Mouse (Mus musculus) heart, embryonic 14.5 days (tissue): Measurements from ENCODE around the gene Tubb1. TPM values are rescaled to one million over a fixed set of nuclear protein-coding genes. Genes with fewer than 3 reads are reported as not detected.

Source experiments
- ATAC-seq: fragments of 200-750 bp; cut with Nextera tagmentation; 2 replicates; pipeline ENCODE4 v1.8.0; 2017; ENCODE audit warnings: low read depth, moderate TSS enrichment; ENCODE audit not compliant: insufficient number of reproducible peaks, insufficient read depth, low FRiP score
- H3K27ac ChIP-seq, 2 experiments: fragments of 200-500 bp in 1 of 2; fragments of 300-500 bp in 1 of 2; sonication (generic) in 1 of 2; replicated peaks in 1 of 2; 2 replicates each; pipeline ENCODE4 v1.5.1; 2012 to 2014; ENCODE audit warnings: low read depth in 2 of 2, low read length in 2 of 2, control low read depth in 1 of 2, mild to moderate bottlenecking in 1 of 2, mixed read lengths in 1 of 2; ENCODE audit not compliant: control insufficient read depth in 1 of 2, insufficient read depth in 1 of 2
- H3K27me3 ChIP-seq: fragments of 300-500 bp; sonication (generic); 2 replicates; pipeline ENCODE4 v1.6.1; 2014; ENCODE audit warnings: mild to moderate bottlenecking, low read length, control low read depth; ENCODE audit not compliant: control insufficient read depth, insufficient read depth
- H3K36me3 ChIP-seq: fragments of 300-500 bp; sonication (generic); 2 replicates; pipeline ENCODE4 v1.6.1; 2014; ENCODE audit warnings: mild to moderate bottlenecking, control low read depth, low read length, mixed read lengths; ENCODE audit not compliant: control insufficient read depth, insufficient read depth
- H3K4me1 ChIP-seq, 2 experiments: fragments of 200-500 bp in 1 of 2; fragments of 300-500 bp in 1 of 2; sonication (generic) in 1 of 2; 2 replicates each; pipeline ENCODE4 v1.6.1; 2012 to 2014; ENCODE audit warnings: low read length in 2 of 2, control low read depth in 1 of 2, mixed read lengths in 1 of 2; ENCODE audit not compliant: control insufficient read depth in 2 of 2, insufficient read depth in 2 of 2
- H3K4me2 ChIP-seq: fragments of 300-500 bp; sonication (generic); 2 replicates; pipeline ENCODE4 v1.6.1; 2014; ENCODE audit warnings: mild to moderate bottlenecking, low read length
- H3K4me3 ChIP-seq, 2 experiments: fragments of 200-500 bp in 1 of 2; fragments of 300-500 bp in 1 of 2; sonication (generic) in 1 of 2; 2 replicates each; pipeline ENCODE4 v1.5.1; 2012 to 2014; ENCODE audit warnings: low read length in 2 of 2, mild to moderate bottlenecking in 2 of 2, control low read depth in 1 of 2, low read depth in 1 of 2, moderate library complexity in 1 of 2; ENCODE audit not compliant: control insufficient read depth in 1 of 2, insufficient read depth in 1 of 2
- H3K9ac ChIP-seq: fragments of 300-500 bp; sonication (generic); 2 replicates; pipeline ENCODE4 v1.6.1; 2014; ENCODE audit warnings: mild to moderate bottlenecking, low read length
- H3K9me3 ChIP-seq: fragments of 300-500 bp; sonication (generic); 2 replicates; pipeline ENCODE4 v1.6.1; 2016; ENCODE audit warnings: low read length, control low read depth; ENCODE audit not compliant: control insufficient read depth
- WGBS: fragments of 180-500 bp; shearing (Covaris S2); extraction: QIAGEN DNeasy Blood & Tissue Kit; methylation state at CpG from one replicate; pipeline ENCODE4 v1.1.7; 2014; 5-methylcytosine and 5-hydroxymethylcytosine counted together
- polyA plus RNA-seq: library from polyadenylated mRNA; unstranded; fragments of >200 nt; fragmentation: Nextera tagmentation; extraction: Ambion mirVana; gene quantifications from 2 replicates; pipeline ENCODE4 v1.2.1, GENCODE M21; 2014

The Tubb1 gene
- polyA plus RNA-seq, 1 experiment from 2014 or later, result 1.8 TPM

DNA sequence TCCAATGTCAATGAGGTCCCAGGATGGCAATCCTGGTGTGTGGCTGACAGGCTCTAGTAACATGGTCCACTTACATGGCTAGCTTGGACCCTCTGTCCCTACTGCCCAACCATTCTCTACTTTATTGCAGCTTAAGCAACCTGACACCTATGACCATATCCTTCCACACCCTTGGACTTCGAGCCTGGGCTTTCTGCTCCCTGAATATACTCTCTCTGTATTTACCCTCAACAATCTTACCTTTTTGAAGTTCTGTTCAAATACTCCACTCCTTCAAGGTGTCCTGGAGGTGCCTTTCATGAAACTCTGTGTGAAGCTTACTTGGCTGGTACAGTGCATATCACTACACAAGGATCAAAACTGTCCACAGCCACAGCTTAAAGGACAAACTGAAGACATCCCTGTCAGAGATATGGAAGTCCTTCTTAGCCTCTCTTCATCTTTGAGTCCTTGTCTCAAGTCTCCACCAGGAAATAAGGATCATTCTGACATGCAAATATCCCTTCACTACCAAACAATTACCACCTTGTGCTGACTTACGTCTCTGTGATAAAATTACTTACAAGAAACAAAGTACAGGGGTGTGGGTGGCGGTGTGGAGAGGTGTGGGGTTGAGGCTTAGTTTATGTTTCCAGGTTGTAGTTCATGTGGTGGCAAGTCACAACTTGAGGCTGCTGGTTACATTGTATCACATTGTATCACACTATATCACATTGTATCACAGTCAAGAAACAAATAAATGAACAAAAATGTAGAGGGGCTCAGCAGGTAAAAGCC lies 27.2 kb downstream of the Tubb1 start:
- Histone ChIP-seq H3K4me1 (peaks cover 0 to 3% of the 10 kb centered on the region in 2 experiments; a peak in 2 of 4 replicates), H3K4me3 (no peak overlapping the region), H3K4me2 (no peak overlapping the region), H3K27ac (no peak overlapping the region), H3K27me3 (no peaks in the 10 kb centered on the region), H3K36me3 (no peaks in the 10 kb centered on the region), H3K9ac (no peak overlapping the region), H3K9me3 (no peaks in the 10 kb centered on the region)
- no peak for ATAC-seq
- 72% methylated on average over 3 of the region's 3 CpGs for WGBS

DNA sequence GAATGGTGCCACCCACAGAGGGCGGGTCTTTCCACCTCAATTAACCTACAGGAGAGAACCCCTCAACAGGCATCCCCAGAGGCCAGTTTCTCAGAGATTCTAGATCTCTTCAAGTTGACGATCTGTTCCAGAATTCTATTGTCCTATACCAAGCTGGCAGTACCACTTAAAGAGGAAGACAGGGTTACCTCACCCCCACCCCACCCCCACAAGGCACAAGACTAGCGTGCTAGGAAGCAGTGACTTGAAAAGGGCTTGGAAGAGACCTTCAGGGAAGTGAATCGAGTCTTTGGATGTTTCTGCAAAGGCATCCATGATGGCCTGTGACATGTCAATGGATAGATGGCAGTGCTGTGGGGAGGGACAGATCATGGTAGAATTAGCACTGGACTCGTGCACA lies 28.3 kb downstream of the Tubb1 start:
- Histone ChIP-seq H3K9ac (no peak overlapping the region), H3K36me3 (no peaks in the 10 kb centered on the region), H3K27me3 (no peaks in the 10 kb centered on the region), H3K4me1 (no peaks in the 10 kb centered on the region), H3K9me3 (no peaks in the 10 kb centered on the region), H3K27ac (no peak overlapping the region), H3K4me3 (no peak overlapping the region), H3K4me2 (no peak overlapping the region)
- WGBS, result 67% methylated on average over 5 of the region's 5 CpGs
- no peak for ATAC-seq

DNA sequence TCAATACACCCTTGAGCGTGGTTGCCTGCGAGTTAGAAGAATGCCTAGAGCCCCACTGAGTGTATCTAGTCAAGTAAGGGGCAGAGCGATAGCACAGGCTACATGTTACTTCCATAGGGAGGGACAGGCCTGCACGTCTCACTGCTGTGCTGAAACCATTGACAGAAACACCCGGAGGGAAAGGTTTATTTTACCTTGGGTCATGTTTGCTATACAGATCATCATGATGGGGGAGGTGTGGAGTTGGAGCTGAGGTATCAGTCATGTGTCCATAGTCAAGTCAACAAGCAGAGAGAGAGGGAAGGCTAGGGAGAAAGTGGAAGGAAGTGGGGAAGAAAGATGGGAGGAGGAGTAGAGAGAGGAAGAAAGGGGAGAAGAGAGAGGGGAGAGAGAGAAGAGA lies 36.5 kb downstream of the Tubb1 start:
- H3K4me2 ChIP-seq, result no peak overlapping the region
- H3K9ac ChIP-seq, result no peak overlapping the region
- no peaks in the 10 kb centered on the region for H3K4me1 ChIP-seq
- no peak overlapping the region for H3K4me3 ChIP-seq
- H3K36me3 ChIP-seq, result no peaks in the 10 kb centered on the region
- WGBS, result 75% methylated on average over 5 of the region's 5 CpGs
- H3K27me3 ChIP-seq, result no peaks in the 10 kb centered on the region
- no peak overlapping the region for H3K27ac ChIP-seq
- H3K9me3 ChIP-seq, result no peaks in the 10 kb centered on the region
- ATAC-seq, result no peak

DNA sequence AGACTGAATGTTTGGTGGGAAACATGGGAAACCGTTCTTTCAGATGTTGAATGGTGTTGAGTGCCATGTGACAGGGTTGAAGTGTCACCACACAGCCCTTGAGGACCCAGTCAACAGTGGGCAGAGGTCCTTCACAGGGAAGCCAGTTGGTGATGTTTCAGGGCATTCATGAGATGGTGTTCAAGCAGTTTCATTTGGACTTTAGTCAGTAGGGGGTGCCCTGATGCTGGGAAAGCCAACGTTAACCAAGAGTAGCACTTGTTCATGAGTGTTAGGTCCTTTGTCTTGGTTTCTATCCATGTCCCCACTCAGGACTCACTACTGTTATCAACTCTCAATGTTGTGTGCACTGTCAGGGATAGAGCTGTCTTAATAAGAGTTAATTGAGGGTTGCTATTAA lies 42.4 kb downstream of the Tubb1 start:
- no peaks in the 10 kb centered on the region for H3K27me3 ChIP-seq
- H3K9ac ChIP-seq, result no peak overlapping the region
- H3K4me1 ChIP-seq, result no peaks in the 10 kb centered on the region
- no peak overlapping the region for H3K27ac ChIP-seq
- no peak overlapping the region for H3K4me3 ChIP-seq
- no peak overlapping the region for H3K4me2 ChIP-seq
- ATAC-seq, result no peak
- 0 out of 2 replicates have a peak, but pooled peaks cover 8% of the 10 kb centered on the region for H3K9me3 ChIP-seq
- no peaks in the 10 kb centered on the region for H3K36me3 ChIP-seq
- WGBS, result 57% methylated on average over 2 of the region's 2 CpGs

DNA sequence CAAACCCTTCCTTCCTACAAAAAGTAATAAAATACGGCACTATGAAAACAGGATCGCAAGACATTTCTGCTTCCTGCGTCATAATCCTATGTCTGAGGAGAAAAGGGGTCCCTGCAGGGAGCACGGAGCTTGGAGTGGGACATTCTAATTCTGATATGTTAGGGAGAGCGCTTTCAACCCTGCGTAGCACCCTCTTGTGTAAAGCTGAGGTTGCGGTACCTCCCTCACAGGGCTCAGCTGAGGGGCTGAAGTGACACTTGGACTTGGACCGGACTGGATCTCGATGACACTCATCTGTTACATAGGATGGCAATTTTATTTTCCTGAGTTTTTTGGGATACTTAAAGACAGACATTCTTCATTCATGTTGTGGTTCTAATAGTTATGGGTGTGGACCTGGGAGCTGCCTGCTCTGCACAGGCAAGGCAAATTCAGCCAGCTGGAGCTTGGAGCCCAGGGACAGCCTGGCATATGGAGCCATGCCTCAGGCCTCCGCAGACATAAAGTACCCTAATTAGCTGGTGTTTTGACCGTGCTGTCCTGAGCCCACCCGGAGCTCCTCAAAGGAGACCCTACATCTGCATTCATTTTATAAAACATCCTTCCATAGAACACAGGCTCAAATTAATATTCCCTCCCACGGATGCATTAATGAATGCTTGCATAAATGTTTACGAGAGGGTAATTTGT lies 50.5 kb downstream of the Tubb1 start:
- no peaks in the 10 kb centered on the region for H3K36me3 ChIP-seq
- H3K9ac ChIP-seq, result no peak overlapping the region
- no peak overlapping the region for H3K4me2 ChIP-seq
- ATAC-seq, result no peak
- 89% methylated on average over 14 of the region's 14 CpGs for whole genome bisulfite sequencing
- no peaks in the 10 kb centered on the region for H3K9me3 ChIP-seq
- H3K4me1 ChIP-seq, result peaks cover 5 to 7% of the 10 kb centered on the region in 2 experiments; a peak in 3 of 4 replicates
- H3K27me3 ChIP-seq, result no peaks in the 10 kb centered on the region
- H3K27ac ChIP-seq, result no peak overlapping the region
- no peak overlapping the region for H3K4me3 ChIP-seq

DNA sequence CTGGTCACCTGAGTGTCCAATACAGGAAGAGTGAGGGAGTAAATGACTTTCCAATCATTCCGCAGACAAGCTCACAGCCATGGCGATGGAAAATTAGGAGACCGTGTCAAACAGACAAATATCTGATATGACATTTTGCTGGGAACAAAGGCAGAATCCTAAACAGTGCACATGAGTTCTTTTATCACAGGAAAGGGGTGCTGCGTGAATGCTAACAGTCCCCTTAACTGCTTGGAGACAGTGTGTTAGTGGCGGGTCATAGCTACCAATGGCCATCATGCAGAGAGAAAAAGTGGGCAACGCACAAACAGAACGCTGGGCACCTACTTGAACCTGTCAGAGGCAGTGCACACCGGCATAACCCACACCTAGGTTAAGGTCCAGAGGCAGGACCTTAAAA lies 51.0 kb downstream of the Tubb1 start:
- no peak overlapping the region for H3K4me3 ChIP-seq
- no peaks in the 10 kb centered on the region for H3K36me3 ChIP-seq
- 83% methylated on average over 8 of the region's 8 CpGs for WGBS
- no peaks in the 10 kb centered on the region for H3K27me3 ChIP-seq
- no peak overlapping the region for H3K27ac ChIP-seq
- H3K9me3 ChIP-seq, result no peaks in the 10 kb centered on the region
- H3K4me2 ChIP-seq, result no peak overlapping the region
- no peak for ATAC-seq
- no peak overlapping the region for H3K9ac ChIP-seq
- H3K4me1 ChIP-seq, result peaks cover 5 to 7% of the 10 kb centered on the region in 2 experiments; a peak in 3 of 4 replicates

DNA sequence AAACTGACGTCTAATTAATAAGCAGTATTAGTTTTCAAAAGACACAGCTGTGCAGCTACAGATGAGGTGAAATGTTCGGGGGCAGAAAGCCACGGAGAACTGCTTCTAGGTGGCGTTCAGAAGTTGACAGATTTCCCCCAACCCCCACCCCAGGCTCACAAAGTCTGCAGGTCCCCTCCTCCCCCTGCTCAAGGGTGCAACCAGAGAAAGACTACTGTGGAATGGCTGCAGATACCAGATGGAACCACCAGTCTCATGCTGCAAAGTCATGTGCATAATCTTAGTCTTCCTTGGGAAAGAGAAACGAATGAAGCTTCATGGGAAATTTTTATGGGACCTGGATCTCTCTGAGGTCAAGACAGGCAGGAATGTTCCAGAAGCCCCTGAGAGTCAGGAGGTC lies 51.8 kb downstream of the Tubb1 start:
- Histone ChIP-seq H3K27me3 (no peaks in the 10 kb centered on the region), H3K9me3 (no peaks in the 10 kb centered on the region), H3K4me2 (peak overlapping the region; percentile 48), H3K4me3 (no peak overlapping the region), H3K27ac (no peak overlapping the region), H3K4me1 (peaks cover 5 to 7% of the 10 kb centered on the region in 2 experiments; a peak in 3 of 4 replicates), H3K36me3 (no peaks in the 10 kb centered on the region), H3K9ac (no peak overlapping the region)
- WGBS, result 49% methylated on average over 5 of the region's 5 CpGs
- no peak for ATAC-seq
